Mouse (Mus musculus): ENCODE results near the gene Nxnl2. TPM values are rescaled to one million over a fixed set of nuclear protein-coding genes. Genes with fewer than 3 reads are reported as not detected.

The Nxnl2 gene
- polyA plus RNA-seq, 2 experiments = 0.13 TPM; not detected in 1

DNA sequence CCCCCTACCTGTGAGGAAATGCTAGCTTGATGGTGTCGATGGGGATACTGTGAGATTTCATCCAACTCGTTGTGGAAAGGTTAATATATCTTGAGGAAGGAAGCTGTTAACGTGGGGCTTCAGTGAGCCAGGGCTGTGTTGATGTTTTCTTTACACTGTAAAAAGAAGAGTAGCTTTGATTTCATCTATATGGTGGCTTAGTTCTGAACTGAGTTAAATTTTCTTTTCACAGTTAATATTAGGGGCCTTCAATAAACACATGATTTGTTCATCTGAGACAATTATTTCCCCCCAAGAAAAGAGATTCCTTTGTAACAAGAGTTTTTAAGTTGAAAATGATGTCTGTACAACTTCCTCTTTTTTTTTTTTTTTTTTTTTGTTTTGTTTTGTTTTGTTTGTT is 13.5 kb upstream of the Nxnl2 start:
- peaks cover 0 to 4% of the 10 kb centered on the region in 2 experiments; a peak in 1 of 4 replicates for H3K4me1 ChIP-seq (replicated peaks; ENCODE audit: control insufficient read depth in 2 of 2, insufficient read depth in 2 of 2, low read length in 1 of 2)
- H3K4me3 ChIP-seq (ENCODE audit: insufficient read depth in 1 of 2, low read depth in 2 of 2, low read length in 2 of 2) = no peak overlapping the region
- no peaks in the 10 kb centered on the region for H3K27me3 ChIP-seq (ENCODE audit: control insufficient read depth, insufficient read depth, low read length)
- H3K27ac ChIP-seq = no peak overlapping the region
- ATAC-seq (ENCODE audit: insufficient read depth) (no peak), DNase-seq (ENCODE audit: low read depth in 3 of 3, low spot score in 3 of 3) (no peak)
- no peaks in the 10 kb centered on the region for H3K36me3 ChIP-seq (replicated peaks; ENCODE audit: control insufficient read depth, insufficient read depth, low read depth)
- no peaks in the 10 kb centered on the region for H3K9me3 ChIP-seq (ENCODE audit: control insufficient read depth, low read length)
- 27% methylated on average over 3 of the region's 3 CpGs for WGBS (ENCODE audit: insufficient replicate concordance)
- no peak overlapping the region for H3K4me2 ChIP-seq (ENCODE audit: low read depth)
- TF ChIP-seq CTCF (IDR thresholded peaks at IDR 0.05; ENCODE audit: low read depth) (no peak), EP300 (IDR thresholded peaks at IDR 0.05; ENCODE audit: low read depth) (no peak)
- no peak overlapping the region for H3K9ac ChIP-seq (replicated peaks)

DNA sequence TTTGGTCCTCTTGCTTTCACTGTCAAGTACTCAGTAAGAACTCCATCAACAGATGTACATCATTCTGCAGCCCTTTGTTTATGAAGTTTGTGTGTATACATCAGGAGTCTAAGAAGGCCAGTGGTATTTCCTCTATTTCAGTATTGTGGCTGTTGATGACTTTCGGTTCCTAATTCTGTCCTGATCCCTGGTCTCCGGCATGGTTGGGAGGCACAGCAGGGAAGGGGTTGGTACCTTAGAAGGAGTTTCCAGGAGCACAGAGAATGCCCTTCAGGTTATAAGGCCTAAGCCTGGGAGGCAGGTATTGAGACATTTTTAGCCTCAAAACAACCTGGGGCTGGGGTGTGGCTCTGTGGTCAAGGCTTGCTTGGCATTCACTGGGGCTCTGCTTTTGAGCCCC is 9.2 kb upstream of the Nxnl2 start:
- DNase-seq (ENCODE audit: low read depth in 3 of 3, low spot score in 3 of 3) = no peak
- no peak for ATAC-seq (ENCODE audit: insufficient read depth)
- no peak overlapping the region for H3K4me2 ChIP-seq (ENCODE audit: low read depth)
- no peak overlapping the region for H3K4me3 ChIP-seq (ENCODE audit: insufficient read depth in 1 of 2, low read depth in 2 of 2, low read length in 2 of 2)
- H3K36me3 ChIP-seq (replicated peaks; ENCODE audit: control insufficient read depth, insufficient read depth, low read depth) = no peaks in the 10 kb centered on the region
- 66% methylated on average over 2 of the region's 2 CpGs for WGBS (ENCODE audit: insufficient replicate concordance)
- TF ChIP-seq CTCF (IDR thresholded peaks at IDR 0.05; ENCODE audit: low read depth) (no peak), EP300 (IDR thresholded peaks at IDR 0.05; ENCODE audit: low read depth) (no peak)
- no peaks in the 10 kb centered on the region for H3K27me3 ChIP-seq (ENCODE audit: control insufficient read depth, insufficient read depth, low read length)
- no peaks in the 10 kb centered on the region for H3K4me1 ChIP-seq (replicated peaks; ENCODE audit: control insufficient read depth in 2 of 2, insufficient read depth in 2 of 2, low read length in 1 of 2)
- no peak overlapping the region for H3K9ac ChIP-seq (replicated peaks)
- no peak overlapping the region for H3K27ac ChIP-seq
- H3K9me3 ChIP-seq (ENCODE audit: control insufficient read depth, low read length) = no peaks in the 10 kb centered on the region

DNA sequence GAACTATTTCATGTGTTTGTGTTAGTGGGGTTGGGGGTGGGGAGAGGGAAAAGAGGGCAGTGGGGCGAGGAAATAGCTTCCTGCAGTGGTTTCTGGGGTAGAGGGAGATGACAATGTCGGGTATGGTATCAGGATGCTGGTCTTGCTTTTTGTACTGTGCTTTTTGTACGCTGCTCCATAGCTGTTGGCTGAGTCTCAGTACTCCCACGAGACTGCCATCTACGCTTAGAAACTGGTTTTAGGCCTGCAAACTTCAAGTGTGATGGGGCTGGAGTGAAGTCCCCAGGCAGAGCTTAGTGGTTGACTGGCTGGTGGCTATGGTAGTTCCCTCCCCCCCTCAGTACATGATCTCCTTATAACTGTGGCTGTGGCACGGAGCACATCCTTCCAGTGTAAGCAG is 8.6 kb upstream of the Nxnl2 start:
- Histone ChIP-seq H3K4me2 (ENCODE audit: low read depth) (no peak overlapping the region), H3K27me3 (ENCODE audit: control insufficient read depth, insufficient read depth, low read length) (no peaks in the 10 kb centered on the region), H3K4me1 (replicated peaks; ENCODE audit: control insufficient read depth in 2 of 2, insufficient read depth in 2 of 2, low read length in 1 of 2) (no peaks in the 10 kb centered on the region), H3K9ac (replicated peaks) (no peak overlapping the region), H3K36me3 (replicated peaks; ENCODE audit: control insufficient read depth, insufficient read depth, low read depth) (no peaks in the 10 kb centered on the region), H3K4me3 (ENCODE audit: insufficient read depth in 1 of 2, low read depth in 2 of 2, low read length in 2 of 2) (no peak overlapping the region), H3K9me3 (ENCODE audit: control insufficient read depth, low read length) (no peaks in the 10 kb centered on the region), H3K27ac (no peak overlapping the region)
- TF ChIP-seq EP300 (IDR thresholded peaks at IDR 0.05; ENCODE audit: low read depth) (no peak), CTCF (IDR thresholded peaks at IDR 0.05; ENCODE audit: low read depth) (no peak)
- WGBS (ENCODE audit: insufficient replicate concordance) = 54% methylated on average over 6 of the region's 6 CpGs
- ATAC-seq (ENCODE audit: insufficient read depth) (no peak), DNase-seq (ENCODE audit: low read depth in 3 of 3, low spot score in 3 of 3) (no peak)

DNA sequence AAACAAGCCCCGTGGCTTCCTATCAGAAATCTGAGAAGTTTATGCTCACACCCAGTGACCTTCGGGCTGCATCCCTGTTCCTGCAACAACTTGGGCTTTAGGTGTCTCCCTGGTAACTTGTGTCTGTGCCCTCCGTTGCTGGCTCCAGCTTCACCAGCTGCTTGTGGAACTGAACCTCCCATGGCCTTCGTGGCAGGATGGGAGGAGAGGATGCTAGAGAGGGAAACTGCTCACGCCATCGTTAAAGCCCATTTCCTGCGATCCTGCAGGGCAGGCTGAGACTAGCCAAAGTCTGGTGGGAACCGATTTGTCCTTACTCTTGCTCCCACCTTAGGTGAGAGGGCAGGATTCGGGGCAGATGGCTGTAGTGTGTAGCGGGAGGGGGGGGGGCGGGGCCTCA is 4.1 kb upstream of the Nxnl2 start:
- TF ChIP-seq CTCF (IDR thresholded peaks at IDR 0.05; ENCODE audit: low read depth) = no peak
- no peak for TF ChIP-seq EP300 (IDR thresholded peaks at IDR 0.05; ENCODE audit: low read depth)

DNA sequence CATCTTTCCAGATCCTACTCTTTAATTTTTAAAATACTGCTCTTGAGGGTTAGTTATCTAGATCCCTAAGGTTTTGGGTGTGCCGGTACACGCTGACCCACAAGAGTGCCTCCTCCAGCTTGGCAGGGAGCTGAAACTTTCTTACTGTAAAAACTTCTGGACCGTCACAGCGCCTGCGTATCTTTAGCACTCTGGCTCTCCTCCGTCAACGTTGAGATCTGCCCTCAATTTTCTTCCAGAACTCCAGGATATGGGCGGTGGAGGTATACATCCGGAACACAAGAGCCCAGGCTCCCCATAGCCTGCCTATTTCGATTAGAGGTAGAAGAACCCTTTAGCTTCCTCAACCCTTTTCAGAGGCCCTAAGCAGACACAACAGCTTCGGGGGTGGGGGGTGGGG is 607 bp upstream of the Nxnl2 start:
- WGBS (ENCODE audit: insufficient replicate concordance) = 25% methylated on average over 11 of the region's 11 CpGs
- no peak for TF ChIP-seq CTCF (IDR thresholded peaks at IDR 0.05; ENCODE audit: low read depth)
- no peak for TF ChIP-seq EP300 (IDR thresholded peaks at IDR 0.05; ENCODE audit: low read depth)
- DNase-seq (ENCODE audit: low read depth in 3 of 3, low spot score in 3 of 3) (no peak), ATAC-seq (ENCODE audit: insufficient read depth) (no peak)
- Histone ChIP-seq H3K36me3 (replicated peaks; ENCODE audit: control insufficient read depth, insufficient read depth, low read depth) (no peaks in the 10 kb centered on the region), H3K4me1 (replicated peaks; ENCODE audit: control insufficient read depth in 2 of 2, insufficient read depth in 2 of 2, low read length in 1 of 2) (no peaks in the 10 kb centered on the region), H3K4me2 (ENCODE audit: low read depth) (peak overlapping the region; percentile 56), H3K9ac (replicated peaks) (no peak overlapping the region), H3K9me3 (ENCODE audit: control insufficient read depth, low read length) (no peaks in the 10 kb centered on the region), H3K27me3 (ENCODE audit: control insufficient read depth, insufficient read depth, low read length) (peaks cover 13% of the 10 kb centered on the region), H3K4me3 (ENCODE audit: insufficient read depth in 1 of 2, low read depth in 2 of 2, low read length in 2 of 2) (no peak overlapping the region), H3K27ac (no peak overlapping the region)

More for the DNA sequence above, 4.1 kb upstream of the Nxnl2 start:
- peaks cover 11% of the 10 kb centered on the region for H3K27me3 ChIP-seq (ENCODE audit: control insufficient read depth, insufficient read depth, low read length)
- 50% methylated on average over 11 of the region's 11 CpGs for whole genome bisulfite sequencing (ENCODE audit: insufficient replicate concordance)
- H3K4me2 ChIP-seq (ENCODE audit: low read depth) = no peak overlapping the region
- H3K36me3 ChIP-seq (replicated peaks; ENCODE audit: control insufficient read depth, insufficient read depth, low read depth) = no peaks in the 10 kb centered on the region
- no peak for ATAC-seq (ENCODE audit: insufficient read depth)
- H3K4me3 ChIP-seq (ENCODE audit: insufficient read depth in 1 of 2, low read depth in 2 of 2, low read length in 2 of 2) = no peak overlapping the region
- no peaks in the 10 kb centered on the region for H3K9me3 ChIP-seq (ENCODE audit: control insufficient read depth, low read length)
- H3K9ac ChIP-seq (replicated peaks) = no peak overlapping the region
- no peak for DNase-seq (ENCODE audit: low read depth in 3 of 3, low spot score in 3 of 3)
- H3K27ac ChIP-seq = no peak overlapping the region
- H3K4me1 ChIP-seq (replicated peaks; ENCODE audit: control insufficient read depth in 2 of 2, insufficient read depth in 2 of 2, low read length in 1 of 2) = no peaks in the 10 kb centered on the region

Data from liver, embryonic 14.5 days (tissue).